In genomic region chr4:136568629-136569028, GRCm38 (mm10) we compare ENCODE assay signal across 15 mouse cellular contexts. TPM values are rescaled to one million over a fixed set of nuclear protein-coding genes. Genes with fewer than 3 reads are reported as not detected.
DNase-seq lines count a peak whose midpoint lies in the region; ATAC-seq and TF ChIP-seq lines count a peak whose summit lies in the region.
"Had no signal": no experiment of that assay in that cellular context is flagged by ENCODE, and none has a peak within 500 bp of the region (broad histone marks: within the 10 kb centered on the region; RNA-seq: fewer than 3 reads in every experiment).

No protein-coding gene starts in this region.

- peaks cover 8% of the 10 kb centered on the region for H3K36me3 ChIP-seq in heart, adult 2 months (ENCODE audit: control insufficient read depth, insufficient read depth, low read length)
- H3K36me3 ChIP-seq in lung, postnatal 0 days (ENCODE audit: insufficient read depth, low read length), result peaks cover 27% of the 10 kb centered on the region
- peaks cover 0 to 30% of the 10 kb centered on the region in 2 experiments; a peak in 3 of 4 replicates for H3K36me3 ChIP-seq in MEL (ENCODE audit: control insufficient read depth in 1 of 2, insufficient read depth in 2 of 2, low read length in 2 of 2)

- no peak overlapping the region for H3K4me2 ChIP-seq in lung, postnatal 0 days (replicated peaks; ENCODE audit: low read depth, low read length)
- H3K4me2 ChIP-seq: liver, embryonic 13.5 days had no signal

- no peaks in the 10 kb centered on the region for H3K27me3 ChIP-seq in heart, adult 2 months (ENCODE audit: control insufficient read depth, insufficient read depth, low read length)
- H3K27me3 ChIP-seq in lung, postnatal 0 days (replicated peaks; ENCODE audit: insufficient read depth, low read length), result no peaks in the 10 kb centered on the region
- H3K27me3 ChIP-seq in MEL (ENCODE audit: control insufficient read depth in 1 of 2, insufficient read depth in 2 of 2, low read length in 2 of 2), result no peaks in the 10 kb centered on the region
- H3K27me3 ChIP-seq: liver, embryonic 13.5 days had no signal

- no peaks in the 10 kb centered on the region for H3K79me2 ChIP-seq in heart, adult 2 months (replicated peaks; ENCODE audit: control insufficient read depth, insufficient read depth, low read length)
- H3K79me2 ChIP-seq in MEL (ENCODE audit: control insufficient read depth, insufficient read depth, low read length, poor library complexity), result peaks cover 2% of the 10 kb centered on the region; the same call in 1 of the 2 replicates

- TF ChIP-seq RAD21 in MEL (IDR thresholded peaks at IDR 0.05; ENCODE audit: low read depth, low read length), result no peak

- no peaks in the 10 kb centered on the region; the same call in 1 of the 2 replicates for H3K4me1 ChIP-seq in heart, adult 2 months (ENCODE audit: control insufficient read depth, insufficient read depth, low read length)
- no peaks in the 10 kb centered on the region for H3K4me1 ChIP-seq in lung, postnatal 0 days (ENCODE audit: insufficient read depth, low read depth, low read length)
- H3K4me1 ChIP-seq in MEL (ENCODE audit: control insufficient read depth in 1 of 2, insufficient read depth in 2 of 2, low read length in 2 of 2), result no peaks in the 10 kb centered on the region; a peak in 1 of 4 replicates

- peak; percentile 53 for TF ChIP-seq CTCF in heart, adult 2 months (IDR thresholded peaks at IDR 0.05)
- TF ChIP-seq CTCF in lung, postnatal 0 days (IDR thresholded peaks at IDR 0.05), result peak; percentile 44
- peak in 1 of 3 experiments; percentile 22; a peak in 1 of 6 replicates for TF ChIP-seq CTCF in MEL (IDR thresholded peaks at IDR 0.05 in 2 of 3, conservative IDR thresholded peaks at IDR 0.05 in 1 of 3; ENCODE audit: control insufficient read depth in 1 of 3, insufficient read depth in 1 of 3, low read depth in 2 of 3, low read length in 3 of 3, poor library complexity in 1 of 3, severe bottlenecking in 1 of 3)

- 69% methylated on average over 3 of the region's 3 CpGs for WGBS in heart, adult 2 months
- WGBS in lung, postnatal 0 days, result 62% methylated on average over 3 of the region's 3 CpGs

- H3K27ac ChIP-seq in heart, adult 2 months, result no peak overlapping the region
- H3K27ac ChIP-seq in lung, postnatal 0 days (ENCODE audit: low read length), result no peak overlapping the region
- H3K27ac ChIP-seq in MEL (ENCODE audit: control insufficient read depth, low read depth, low read length), result no peak overlapping the region
- H3K27ac ChIP-seq: liver, embryonic 13.5 days had no signal

- intact Hi-C loops in heart, adult 2 months (cut with DNase I), result no loop called here

- H3K4me3 ChIP-seq in heart, adult 2 months, result no peak overlapping the region
- H3K4me3 ChIP-seq in lung, postnatal 0 days (ENCODE audit: low read depth, low read length), result no peak overlapping the region
- no peak overlapping the region for H3K4me3 ChIP-seq in MEL (ENCODE audit: control insufficient read depth in 1 of 2, insufficient read depth in 1 of 2, low read depth in 2 of 2, low read length in 2 of 2)
- H3K4me3 ChIP-seq: liver, embryonic 13.5 days had no signal

- H3K9me3 ChIP-seq in lung, postnatal 0 days (ENCODE audit: low read length), result no peaks in the 10 kb centered on the region
- no peaks in the 10 kb centered on the region for H3K9me3 ChIP-seq in MEL (replicated peaks; ENCODE audit: insufficient read depth, low read length)
- H3K9me3 ChIP-seq: liver, embryonic 13.5 days had no signal

- no peak overlapping the region for H3K9ac ChIP-seq in heart, adult 2 months (ENCODE audit: low read depth, low read length)
- H3K9ac ChIP-seq in lung, postnatal 0 days (replicated peaks; ENCODE audit: low read depth), result no peak overlapping the region
- no peak overlapping the region for H3K9ac ChIP-seq in MEL (ENCODE audit: control insufficient read depth, low read depth, low read length, poor library complexity, severe bottlenecking)
- H3K9ac ChIP-seq: liver, embryonic 13.5 days had no signal

- ATAC-seq in lung, postnatal 0 days, result no peak

- no peak for TF ChIP-seq EP300 in heart, adult 2 months (IDR thresholded peaks at IDR 0.05; ENCODE audit: insufficient read depth, low read depth, low read length)
- TF ChIP-seq EP300 in lung, postnatal 0 days (IDR thresholded peaks at IDR 0.05), result no peak
- no peak for TF ChIP-seq EP300 in MEL (IDR thresholded peaks at IDR 0.05; ENCODE audit: low read depth in 1 of 2, low read length in 2 of 2)

- DNase-seq in heart, adult 2 months, result no peak
- no peak for DNase-seq in heart, postnatal 4 days
- no peak for DNase-seq in lung, postnatal 0 days (ENCODE audit: low spot score)
- DNase-seq in lung, postnatal 36 days, result no peak
- DNase-seq in MEL (ENCODE audit: low read depth, low spot score), result peak; percentile 32
- DNase-seq in induced T-regulatory cell, adult 2 months (ENCODE audit: low read depth), result peak; percentile 44
- DNase-seq in cerebellum, adult 9-11 months, result no peak
- no peak for DNase-seq in urinary bladder, postnatal 14 days (ENCODE audit: low spot score)
- DNase-seq: cerebellum, adult 8-10 months; layer of hippocampus, postnatal 36 days; liver, embryonic 13.5 days; midbrain, embryonic 14.5 days had no signal

- TF ChIP-seq POLR2A in heart, adult 2 months (IDR thresholded peaks at IDR 0.05; ENCODE audit: insufficient read depth, low read depth, low read length), result no peak
- TF ChIP-seq POLR2A in MEL (IDR thresholded peaks at IDR 0.05; ENCODE audit: control insufficient read depth in 1 of 2, insufficient read depth in 1 of 2, low read depth in 1 of 2, low read length in 2 of 2, poor library complexity in 1 of 2), result no peak

TF ChIP-seq in MEL, 35 proteins besides CTCF, POLR2A, EP300 and RAD21:
- TF ChIP-seq JUND (IDR thresholded peaks at IDR 0.05; ENCODE audit: low read depth, low read length) (no peak), NELFE (IDR thresholded peaks at IDR 0.05; ENCODE audit: low read depth, low read length) (no peak)

RNA-seq across cellular contexts. Expression of gene Kdm1a, which starts 33.9 kb away (rescaled TPM):
- total RNA-seq in heart, adult 2 months (2021), result 10 to 100 TPM; 27.0 to 27.1 TPM
- polyA plus RNA-seq in heart, adult 2 months (2012; rRNA removed), result 18.7 and 28.1 TPM in 2 replicates
- total RNA-seq in heart, postnatal 4 days (2021), result 10 to 100 TPM; 59.1 to 60.3 TPM
- 21.0 TPM in 2 replicates for polyA plus RNA-seq in lung, postnatal 0 days (2015; fragmentation: Nextera tagmentation; extraction: Ambion mirVana)
- total RNA-seq in MEL (2012; rRNA removed), result 60.7 and 66.5 TPM in 2 replicates
- 10 to 100 TPM in 1 of 2 experiments, not detected in 1; 90.1 TPM for polyA plus RNA-seq in MEL (2012; ENCODE audit: insufficient read depth in 1 of 2, insufficient read length in 2 of 2, low read depth in 1 of 2, low replicate concordance in 2 of 2, missing spikeins in 1 of 2)

RNA-seq across cellular contexts. Expression of gene Tex46, which starts 41.6 kb away (rescaled TPM):
- not detected for total RNA-seq in heart, adult 2 months (2021)
- polyA plus RNA-seq in heart, adult 2 months (2012; rRNA removed), result not detected in 2 replicates
- total RNA-seq in heart, postnatal 4 days (2021), result not detected
- not detected in 2 replicates for polyA plus RNA-seq in lung, postnatal 0 days (2015; fragmentation: Nextera tagmentation; extraction: Ambion mirVana)
- total RNA-seq in MEL (2012; rRNA removed), result not detected in 2 replicates
- polyA plus RNA-seq in MEL (2012; ENCODE audit: insufficient read depth in 1 of 2, insufficient read length in 2 of 2, low read depth in 1 of 2, low replicate concordance in 2 of 2, missing spikeins in 1 of 2), result not detected
- total RNA-seq: adrenal gland, postnatal 4 days; layer of hippocampus, postnatal 36 days; neutrophil, adult 5-6 weeks had no signal
- polyA plus RNA-seq: heart, embryonic 14.5 days; liver, embryonic 13.5 days; midbrain, embryonic 14.5 days had no signal

RNA-seq across cellular contexts. Expression of gene Lactbl1, which starts 53.8 kb away (rescaled TPM):
- not detected for total RNA-seq in heart, adult 2 months (2021)
- polyA plus RNA-seq in heart, adult 2 months (2012; rRNA removed), result 0.08 and 0.18 TPM in 2 replicates
- total RNA-seq in heart, postnatal 4 days (2021), result not detected
- polyA plus RNA-seq in lung, postnatal 0 days (2015; fragmentation: Nextera tagmentation; extraction: Ambion mirVana), result not detected in 2 replicates
- total RNA-seq in MEL (2012; rRNA removed), result not detected in 2 replicates
- not detected for polyA plus RNA-seq in MEL (2012; ENCODE audit: insufficient read depth in 1 of 2, insufficient read length in 2 of 2, low read depth in 1 of 2, low replicate concordance in 2 of 2, missing spikeins in 1 of 2)
- total RNA-seq: adrenal gland, postnatal 4 days; layer of hippocampus, postnatal 36 days; neutrophil, adult 5-6 weeks had no signal
- polyA plus RNA-seq: heart, embryonic 14.5 days; liver, embryonic 13.5 days; midbrain, embryonic 14.5 days had no signal

Comparison
In these comparisons a context has a peak if more than half of its experiments do, and no peak if none do; other contexts are left out.
1. DNase-seq: peak in MEL (single experiment) and induced T-regulatory cell, adult 2 months (single experiment); none in heart, adult 2 months (0 of 2), heart, postnatal 4 days (single experiment), lung, postnatal 0 days (single experiment), lung, postnatal 36 days (single experiment), cerebellum, adult 9-11 months (single experiment) and urinary bladder, postnatal 14 days (single experiment).